Mouse (Mus musculus) C2C12 (cell line): ENCODE measurements around the gene Vmn2r98. TPM values are rescaled to one million over a fixed set of nuclear protein-coding genes. Genes with fewer than 3 reads are reported as not detected.
"Not testable (repeated sequence)": the region's sequence is repeated elsewhere in the genome, so short reads cannot be mapped to it uniquely, and the experiment has no call there.

Source experiments
- H3K27me3 ChIP-seq: one replicate; pipeline ENCODE4 v1.6.1; 2011; ENCODE audit not compliant: control insufficient read depth, insufficient read depth, insufficient read length
- H3K36me3 ChIP-seq: one replicate; pipeline ENCODE4 v1.6.1; 2011; ENCODE audit not compliant: control insufficient read depth, insufficient read depth
- H3K4me3 ChIP-seq: one replicate; pipeline ENCODE4 v1.5.1; 2011; ENCODE audit warnings: mild to moderate bottlenecking, control low read depth; ENCODE audit not compliant: poor library complexity, insufficient read depth, severe bottlenecking
- H3K79me2 ChIP-seq: one replicate; pipeline ENCODE4 v1.6.1; 2011; ENCODE audit not compliant: control insufficient read depth, insufficient read depth
- H3K79me3 ChIP-seq: one replicate; pipeline ENCODE4 v1.6.1; 2011; ENCODE audit warnings: low read depth, control low read depth
- H3ac ChIP-seq: one replicate; pipeline ENCODE3; 2011; ENCODE audit warnings: low read depth; ENCODE audit not compliant: control insufficient read depth, insufficient read length
- CEBPB ChIP-seq: IDR thresholded peaks from one replicate; pipeline ENCODE4 v1.6.1; 2011; ENCODE audit warnings: low read depth, mild to moderate bottlenecking, control low read depth, moderate library complexity
- CTCF ChIP-seq: IDR thresholded peaks from one replicate; pipeline ENCODE4 v1.5.1; 2011; ENCODE audit not compliant: control insufficient read depth, insufficient read depth, insufficient read length
- FOSL1 ChIP-seq: IDR thresholded peaks from one replicate; pipeline ENCODE4 v1.8.0; 2011; ENCODE audit warnings: mild to moderate bottlenecking, low read length; ENCODE audit not compliant: poor library complexity, insufficient read depth, severe bottlenecking
- MAX ChIP-seq: IDR thresholded peaks from one replicate; pipeline ENCODE4 v1.6.1; 2011; ENCODE audit warnings: mild to moderate bottlenecking, control low read depth
- MYOD1 ChIP-seq: IDR thresholded peaks from one replicate; pipeline ENCODE4 v1.6.1; 2011; ENCODE audit warnings: low read depth; ENCODE audit not compliant: control insufficient read depth, insufficient read length
- MYOG ChIP-seq: IDR thresholded peaks from one replicate; pipeline ENCODE4 v1.6.1; 2011; ENCODE audit not compliant: control insufficient read depth, insufficient read length; ENCODE audit errors: extremely low read depth
- USF1 ChIP-seq: IDR thresholded peaks from one replicate; pipeline ENCODE4 v1.6.1; 2011; ENCODE audit warnings: low read depth, mild to moderate bottlenecking, control low read depth, moderate library complexity
- long read RNA-seq, 2 experiments: library from polyadenylated mRNA; unstranded; transcript quantifications; one replicate each; pipeline ENCODE4 v2.0.0; 2019 to 2020
- polyA plus RNA-seq: library from polyadenylated mRNA; unstranded; fragments of >200 nt; fragmentation: generic; extraction: Trizol; gene quantifications from one replicate; pipeline ENCODE4 v1.2.1, GENCODE M21; 2012; ENCODE audit warnings: missing spikeins

The Vmn2r98 gene
- not detected for polyA plus RNA-seq
- long read RNA-seq, experiment 1 = 0 reads
- long read RNA-seq, experiment 2 = 0 reads

- H3K4me3 ChIP-seq, H3K79me2 ChIP-seq, H3K36me3 ChIP-seq, H3K79me3 ChIP-seq, H3ac ChIP-seq, H3K27me3 ChIP-seq: not testable (repeated sequence)
Observed at GRCm38 (mm10) chr17:19053160-19053559, at the start of gene Vmn2r98. Gene Vmn2r98, plus strand, starts transcription at chr17:19053460.

DNA sequence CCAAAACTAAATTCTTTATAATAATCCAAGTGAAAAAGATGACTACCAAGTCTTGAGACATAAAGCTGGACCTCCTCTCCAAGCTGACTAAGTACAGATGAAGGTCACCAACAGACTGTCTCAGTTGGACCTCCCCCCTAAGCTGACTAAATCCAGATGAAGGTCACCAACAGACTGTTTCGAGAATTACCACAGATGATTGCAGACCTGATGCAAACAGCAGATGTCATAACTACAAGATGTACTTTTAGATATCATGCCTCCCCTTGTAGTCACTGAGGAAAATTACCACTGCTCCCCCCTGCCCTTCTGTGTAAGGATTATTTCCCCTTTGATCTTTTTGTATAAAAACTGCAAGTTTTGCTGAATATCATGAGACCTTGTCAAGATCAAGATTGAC, 21.8 kb upstream of the Vmn2r98 start:
- not testable (repeated sequence) for H3K79me3 ChIP-seq, H3K4me3 ChIP-seq, H3K79me2 ChIP-seq, H3K36me3 ChIP-seq, H3ac ChIP-seq, H3K27me3 ChIP-seq

GRCm38 (mm10) chr17:19031962-19032361, 21.3 kb upstream of the Vmn2r98 start:
- Histone ChIP-seq H3ac (no peak overlapping the region), H3K79me2 (no peaks in the 10 kb centered on the region), H3K27me3 (no peaks in the 10 kb centered on the region), H3K4me3 (no peak overlapping the region), H3K36me3 (no peaks in the 10 kb centered on the region), H3K79me3 (no peaks in the 10 kb centered on the region)
- TF ChIP-seq MYOG = no peak
- TF ChIP-seq MAX = no peak
- TF ChIP-seq MYOD1 = no peak
- no peak for TF ChIP-seq USF1
- no peak for TF ChIP-seq CTCF
- TF ChIP-seq CEBPB = no peak
- no peak for TF ChIP-seq FOSL1

DNA sequence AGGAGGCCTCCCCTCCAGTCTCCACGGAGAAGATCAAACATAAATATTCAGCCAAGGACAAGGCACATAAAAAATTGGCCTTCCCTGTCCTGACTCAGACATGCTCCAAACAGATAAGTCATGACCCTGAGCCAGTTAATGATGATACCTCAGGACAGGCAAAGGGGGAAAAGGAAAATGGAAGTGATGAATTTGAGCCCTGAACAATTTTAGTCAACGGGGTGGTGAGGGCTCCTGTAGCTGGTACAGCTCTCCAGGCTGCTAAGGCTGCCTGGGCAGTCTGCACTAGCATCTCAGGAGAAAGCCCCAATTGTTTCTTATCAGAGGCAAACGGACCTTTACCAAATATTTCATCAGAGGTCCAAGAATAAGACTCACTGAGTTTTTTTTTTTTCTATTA, 20.5 kb upstream of the Vmn2r98 start:
- Histone ChIP-seq H3K79me3 (no peaks in the 10 kb centered on the region), H3K4me3 (no peak overlapping the region), H3ac (no peak overlapping the region), H3K79me2 (no peaks in the 10 kb centered on the region), H3K27me3 (no peaks in the 10 kb centered on the region), H3K36me3 (no peaks in the 10 kb centered on the region)
- TF ChIP-seq MYOG = no peak
- TF ChIP-seq MAX = no peak
- no peak for TF ChIP-seq FOSL1
- no peak for TF ChIP-seq CTCF
- no peak for TF ChIP-seq CEBPB

Other genes starting within 250 kb of the Vmn2r98 start
- not detected for gene Vmn2r97, start 139.2 kb upstream of the Vmn2r98 start, polyA plus RNA-seq